Mouse (Mus musculus) lung, postnatal 0 days (tissue): ENCODE measurements around the gene Atp2b1. TPM values are rescaled to one million over a fixed set of nuclear protein-coding genes. Genes with fewer than 3 reads are reported as not detected.

Source experiments
- ATAC-seq: fragments of 200-750 bp; cut with Nextera tagmentation; 2 replicates; pipeline ENCODE4 v1.8.0; 2017; ENCODE audit warnings: moderate library complexity
- DNase-seq: peaks from one replicate; pipeline ENCODE4 v3.0.0-alpha.2; 2016; ENCODE audit warnings: low spot score
- H3K27ac ChIP-seq: fragments of 300-500 bp; sonication (generic); 2 replicates; pipeline ENCODE4 v1.5.1; 2014; ENCODE audit warnings: antibody characterized with exemption, mild to moderate bottlenecking, low read length, mixed read lengths
- H3K27me3 ChIP-seq: fragments of 300-500 bp; sonication (generic); replicated peaks from 2 replicates; pipeline ENCODE4 v1.6.1; 2014; ENCODE audit warnings: low read length, mixed read lengths; ENCODE audit not compliant: insufficient read depth
- H3K36me3 ChIP-seq: fragments of 300-500 bp; sonication (generic); 2 replicates; pipeline ENCODE4 v1.6.1; 2014; ENCODE audit warnings: low read length, mixed read lengths; ENCODE audit not compliant: insufficient read depth
- H3K4me1 ChIP-seq: fragments of 300-500 bp; sonication (generic); 2 replicates; pipeline ENCODE4 v1.6.1; 2014; ENCODE audit warnings: antibody characterized with exemption, low read depth, low read length, mixed read lengths; ENCODE audit not compliant: insufficient read depth
- H3K4me2 ChIP-seq: fragments of 300-500 bp; sonication (generic); replicated peaks from 2 replicates; pipeline ENCODE4 v1.6.1; 2014; ENCODE audit warnings: low read depth, mild to moderate bottlenecking, low read length, moderate library complexity, mixed read lengths
- H3K4me3 ChIP-seq: fragments of 300-500 bp; sonication (generic); 2 replicates; pipeline ENCODE4 v1.5.1; 2014; ENCODE audit warnings: low read depth, low read length
- H3K9ac ChIP-seq: fragments of 300-500 bp; sonication (generic); replicated peaks from 2 replicates; pipeline ENCODE4 v1.6.1; 2014; ENCODE audit warnings: low read depth, mild to moderate bottlenecking
- H3K9me3 ChIP-seq: fragments of 300-500 bp; sonication (generic); 2 replicates; pipeline ENCODE4 v1.6.1; 2016; ENCODE audit warnings: low read length, mixed read lengths
- CTCF ChIP-seq: IDR thresholded peaks from 2 replicates; pipeline ENCODE4 v1.5.1; 2016; ENCODE audit warnings: antibody characterized with exemption, mild to moderate bottlenecking
- EP300 ChIP-seq: IDR thresholded peaks from 2 replicates; pipeline ENCODE4 v1.6.1; 2016; ENCODE audit warnings: antibody characterized with exemption, mild to moderate bottlenecking, control low read depth
- WGBS: fragments of 180-500 bp; shearing (Covaris S2); extraction: QIAGEN DNeasy Blood & Tissue Kit; methylation state at CpG from one replicate; pipeline ENCODE4 v1.1.7; 2014; 5-methylcytosine and 5-hydroxymethylcytosine counted together
- polyA plus RNA-seq: library from polyadenylated mRNA; unstranded; fragments of >200 nt; fragmentation: Nextera tagmentation; extraction: Ambion mirVana; gene quantifications from 2 replicates; pipeline ENCODE4 v1.2.1, GENCODE M21; 2015

Gene Atp2b1
- polyA plus RNA-seq, 1 experiment from 2014 or later: 277 TPM

DNA sequence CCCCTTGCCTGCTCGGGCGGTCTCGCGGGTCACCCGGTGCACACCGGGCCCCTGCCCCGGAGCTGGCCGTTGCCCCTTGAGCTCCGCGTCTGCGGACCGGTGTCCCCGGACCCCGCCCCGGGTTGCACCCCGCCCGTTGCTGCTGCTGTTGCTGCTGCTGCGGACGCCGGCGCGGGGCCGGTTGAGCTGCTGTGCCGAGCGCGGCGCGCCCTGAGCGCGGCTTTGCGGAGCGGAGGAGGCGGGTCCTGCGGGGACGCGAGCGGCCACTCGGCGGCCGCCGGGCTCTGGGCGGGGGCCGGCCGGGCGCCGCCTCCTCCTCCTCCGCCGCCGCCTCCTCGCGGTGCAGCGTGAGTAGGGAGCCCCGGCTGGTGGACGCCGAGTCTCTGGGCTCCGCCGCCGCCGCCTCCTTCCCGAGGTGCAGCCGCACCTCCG is 620 bp downstream of the Atp2b1 start:
- no peaks in the 10 kb centered on the region for H3K9me3 ChIP-seq
- peak; percentile 80 for ATAC-seq
- TF ChIP-seq CTCF: peak; percentile 30; the same call in 1 of the 2 replicates
- TF ChIP-seq EP300: no peak
- H3K4me1 ChIP-seq: no peaks in the 10 kb centered on the region
- no peaks in the 10 kb centered on the region for H3K36me3 ChIP-seq
- peak overlapping the region; percentile 97 for H3K9ac ChIP-seq
- peak; percentile 96 for DNase-seq
- H3K4me3 ChIP-seq: peak overlapping the region; percentile 98
- H3K27ac ChIP-seq: peak overlapping the region; percentile 100
- peak overlapping the region; percentile 79 for H3K4me2 ChIP-seq
- 0% methylated on average over 2 of the region's 62 CpGs for WGBS
- H3K27me3 ChIP-seq: no peaks in the 10 kb centered on the region

DNA sequence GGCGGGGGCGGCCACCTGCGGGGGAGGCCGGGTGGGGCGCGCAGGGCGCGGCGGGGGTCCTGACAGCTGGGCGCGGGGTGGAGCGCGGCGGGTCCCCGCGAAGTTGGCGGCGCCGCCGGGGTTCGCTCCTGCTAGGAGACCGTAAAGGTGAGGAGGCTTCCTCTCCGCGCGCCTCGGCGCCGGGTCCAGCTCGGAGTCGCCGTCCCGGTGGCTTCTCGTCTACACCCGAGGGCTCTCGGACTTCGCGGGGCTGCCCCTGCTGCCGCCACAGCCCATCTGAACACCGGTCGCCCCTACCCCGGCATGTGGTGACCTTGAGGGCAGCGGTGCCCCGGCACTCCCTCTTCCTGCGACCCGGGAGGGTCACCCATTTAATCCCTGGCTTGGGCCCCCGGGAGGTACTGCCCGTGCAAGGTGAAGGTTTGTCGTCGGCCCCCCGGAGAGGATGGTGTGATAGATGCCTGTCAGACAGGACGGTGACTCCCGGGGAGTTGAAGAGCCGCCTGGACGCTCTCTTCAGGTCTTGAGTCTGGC is 1.3 kb downstream of the Atp2b1 start:
- DNase-seq: peak; percentile 51
- 0% methylated on average over 49 of the region's 54 CpGs for WGBS
- Histone ChIP-seq H3K4me2 (peak overlapping the region; percentile 79), H3K9ac (peak overlapping the region; percentile 97), H3K4me3 (peak overlapping the region; percentile 98), H3K9me3 (no peaks in the 10 kb centered on the region), H3K36me3 (no peaks in the 10 kb centered on the region), H3K4me1 (no peaks in the 10 kb centered on the region; the same call in 1 of the 2 replicates), H3K27me3 (no peaks in the 10 kb centered on the region), H3K27ac (peak overlapping the region; percentile 100)
- ATAC-seq: no peak
- no peak for TF ChIP-seq EP300
- TF ChIP-seq CTCF: no peak

DNA sequence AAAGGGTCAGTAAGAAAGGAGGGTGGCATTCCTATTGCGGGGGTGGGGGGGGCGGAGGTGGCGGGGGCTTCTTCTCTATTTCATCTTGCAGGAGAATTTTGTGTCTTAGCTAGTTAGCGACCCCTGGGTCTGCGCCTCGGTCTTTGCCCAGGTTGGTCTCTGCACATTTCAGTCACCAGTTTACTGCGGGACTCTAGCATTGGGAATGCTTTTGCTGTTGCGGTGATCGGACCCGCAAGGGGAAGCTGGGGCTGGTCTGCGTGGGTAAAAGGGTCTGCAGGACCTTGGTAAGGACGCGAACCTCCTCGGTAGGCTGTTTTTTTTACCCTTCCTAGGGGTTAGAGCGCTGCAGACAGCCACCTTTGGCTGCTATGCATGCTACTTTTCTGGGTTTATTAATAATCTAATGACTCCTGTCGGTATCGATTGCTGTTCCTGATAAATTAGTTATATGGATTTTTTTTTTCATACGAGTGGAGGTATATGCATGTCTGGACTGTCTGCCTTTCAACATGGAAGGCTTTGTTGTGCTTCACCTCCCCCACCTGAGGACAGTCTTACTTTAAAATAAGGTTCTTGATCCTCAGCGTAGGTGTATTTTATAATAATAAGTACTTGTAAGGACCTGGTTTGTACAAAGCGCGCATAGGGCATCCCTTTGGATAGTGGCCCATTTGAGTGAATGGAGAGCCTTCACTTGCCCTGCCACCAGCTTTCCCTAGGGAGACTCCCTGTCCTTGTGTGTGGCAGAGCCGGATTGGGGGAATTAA is 2.0 kb downstream of the Atp2b1 start:
- H3K4me3 ChIP-seq: peak overlapping the region; percentile 98
- H3K4me2 ChIP-seq: peak overlapping the region; percentile 79
- peak overlapping the region; percentile 97 for H3K9ac ChIP-seq
- no peak for ATAC-seq
- no peaks in the 10 kb centered on the region for H3K27me3 ChIP-seq
- peaks cover 3% of the 10 kb centered on the region; the same call in 1 of the 2 replicates for H3K4me1 ChIP-seq
- no peaks in the 10 kb centered on the region for H3K36me3 ChIP-seq
- no peaks in the 10 kb centered on the region for H3K9me3 ChIP-seq
- peak; percentile 26 for DNase-seq
- 6% methylated on average over 22 of the region's 22 CpGs for WGBS
- peak overlapping the region; percentile 100 for H3K27ac ChIP-seq
- no peak; the same call in 1 of the 2 replicates for TF ChIP-seq CTCF
- no peak for TF ChIP-seq EP300

DNA sequence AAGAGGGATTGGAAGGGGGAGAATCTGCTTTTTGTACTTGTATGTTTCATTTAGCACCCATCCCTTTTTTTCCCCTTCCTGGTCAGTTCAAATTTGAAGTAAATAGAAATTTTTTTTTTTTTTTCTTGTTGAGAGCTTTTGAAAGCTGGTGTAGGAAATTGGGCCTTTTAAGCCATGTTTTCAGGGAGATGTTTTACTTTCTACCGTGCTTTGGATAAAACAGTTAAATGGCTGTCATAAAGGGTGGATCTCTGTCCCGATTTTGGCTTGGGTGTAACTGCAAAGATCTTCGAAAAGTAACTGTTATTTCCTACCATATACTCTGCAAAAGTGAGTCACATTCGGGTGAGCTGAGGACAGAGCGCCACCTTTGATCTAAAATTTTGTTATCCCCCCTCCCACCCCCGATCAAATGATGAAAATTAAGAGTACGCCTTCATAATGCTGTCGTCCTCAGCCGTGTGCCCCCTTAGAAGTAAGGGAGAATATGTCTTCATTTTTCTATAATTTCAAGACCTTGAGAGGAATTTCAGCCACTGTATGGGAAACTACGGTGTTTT is 2.7 kb downstream of the Atp2b1 start:
- DNase-seq (peak; percentile 24), ATAC-seq (no peak)
- no peak for TF ChIP-seq CTCF
- TF ChIP-seq EP300: 0 out of 2 replicates have a peak, but pooled peaks have one; percentile 8
- 44% methylated on average over 10 of the region's 10 CpGs for WGBS
- H3K36me3 ChIP-seq: no peaks in the 10 kb centered on the region
- peak overlapping the region; percentile 79 for H3K4me2 ChIP-seq
- 0 out of 2 replicates have a peak overlapping the region, but pooled peaks have one; percentile 54 for H3K27ac ChIP-seq
- H3K27me3 ChIP-seq: no peaks in the 10 kb centered on the region
- H3K9ac ChIP-seq: peak overlapping the region; percentile 97
- H3K4me1 ChIP-seq: peaks cover 3% of the 10 kb centered on the region; the same call in 1 of the 2 replicates
- H3K4me3 ChIP-seq: peak overlapping the region; percentile 98
- H3K9me3 ChIP-seq: no peaks in the 10 kb centered on the region

DNA sequence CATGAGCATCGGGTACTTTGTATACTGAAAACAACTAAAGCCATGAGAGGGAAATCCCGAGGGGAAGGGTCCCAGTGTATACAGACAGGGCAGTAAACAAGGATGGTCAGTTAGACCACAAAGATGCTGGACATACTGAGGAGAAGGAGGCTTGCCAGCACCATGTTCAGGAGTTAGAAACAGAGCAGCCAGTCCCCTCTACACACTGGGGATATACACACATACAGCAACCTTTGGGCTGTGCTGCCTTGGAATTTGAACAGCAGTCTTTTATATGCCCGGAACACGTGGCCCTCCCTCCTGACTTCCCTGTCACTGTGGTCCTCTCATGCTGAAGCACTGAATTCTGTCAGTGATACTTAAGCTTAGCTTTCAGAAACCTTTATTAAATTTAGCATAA is 10.9 kb downstream of the Atp2b1 start:
- TF ChIP-seq CTCF (no peak), EP300 (no peak)
- Histone ChIP-seq H3K9ac (no peak overlapping the region), H3K4me1 (peaks cover 8% of the 10 kb centered on the region; the same call in 1 of the 2 replicates), H3K4me3 (no peak overlapping the region), H3K27me3 (no peaks in the 10 kb centered on the region), H3K36me3 (no peaks in the 10 kb centered on the region), H3K27ac (no peak overlapping the region), H3K4me2 (no peak overlapping the region), H3K9me3 (no peaks in the 10 kb centered on the region)
- ATAC-seq (no peak), DNase-seq (no peak)
- 51% methylated on average over 4 of the region's 4 CpGs for WGBS

DNA sequence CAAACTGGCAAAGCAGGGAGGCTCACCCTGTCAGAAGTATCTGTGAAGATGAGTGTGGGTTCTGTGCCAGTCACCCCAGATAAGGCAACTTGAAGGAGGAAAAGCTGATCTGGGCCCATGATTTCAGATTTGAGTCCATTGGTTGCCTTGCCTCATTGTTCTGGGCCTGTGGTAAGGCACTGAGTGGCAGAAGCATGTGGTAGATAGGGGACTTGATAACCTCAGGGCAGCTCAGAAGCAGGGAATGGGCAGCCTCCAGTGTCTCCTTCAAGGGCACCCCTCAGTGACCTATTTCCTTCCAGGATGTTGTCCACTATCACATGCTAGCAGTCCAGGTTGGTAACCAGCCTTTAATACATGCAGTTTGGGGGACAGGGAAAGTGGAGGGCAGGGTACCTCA is 12.8 kb downstream of the Atp2b1 start:
- Histone ChIP-seq H3K36me3 (no peaks in the 10 kb centered on the region), H3K27me3 (no peaks in the 10 kb centered on the region), H3K4me2 (no peak overlapping the region), H3K27ac (no peak overlapping the region), H3K9me3 (no peaks in the 10 kb centered on the region), H3K9ac (no peak overlapping the region), H3K4me1 (peaks cover 4% of the 10 kb centered on the region; the same call in 1 of the 2 replicates), H3K4me3 (no peak overlapping the region)
- no peak for TF ChIP-seq CTCF
- TF ChIP-seq EP300: no peak
- ATAC-seq (no peak), DNase-seq (no peak)
